Mouse (Mus musculus) MN1 (cell line): ENCODE data around the gene Mul1.
A peak's percentile ranks its signal among the peaks of the same experiment; 100 is the strongest.
"Not testable (repeated sequence)": the region's sequence is repeated elsewhere in the genome, so short reads cannot be mapped to it uniquely, and the experiment has no call there.

Experiments
- DNase-seq: peaks from one replicate; pipeline ENCODE4 v3.0.0-alpha.2; 2016; ENCODE audit warnings: low spot score

Mul1 gene

GRCm38 (mm10) chr4:138434347-138435316 is at the start of gene Mul1:
Gene Mul1 (plus strand): TSS chr4:138434671.
- peak; percentile 97 for DNase-seq

GRCm38 (mm10) chr4:138393703-138394102 is 40.8 kb upstream of the Mul1 start:
- no peak for DNase-seq

- no peak for DNase-seq
These were observed 39.1 kb upstream of the Mul1 start for GRCm38 (mm10) chr4:138395087-138395970.

- peak; percentile 88 for DNase-seq
These were observed 38.4 kb upstream of the Mul1 start, which contains the start of gene Fam43b for GRCm38 (mm10) chr4:138395971-138396645. Gene Fam43b (minus strand): TSS chr4:138396528.

DNA sequence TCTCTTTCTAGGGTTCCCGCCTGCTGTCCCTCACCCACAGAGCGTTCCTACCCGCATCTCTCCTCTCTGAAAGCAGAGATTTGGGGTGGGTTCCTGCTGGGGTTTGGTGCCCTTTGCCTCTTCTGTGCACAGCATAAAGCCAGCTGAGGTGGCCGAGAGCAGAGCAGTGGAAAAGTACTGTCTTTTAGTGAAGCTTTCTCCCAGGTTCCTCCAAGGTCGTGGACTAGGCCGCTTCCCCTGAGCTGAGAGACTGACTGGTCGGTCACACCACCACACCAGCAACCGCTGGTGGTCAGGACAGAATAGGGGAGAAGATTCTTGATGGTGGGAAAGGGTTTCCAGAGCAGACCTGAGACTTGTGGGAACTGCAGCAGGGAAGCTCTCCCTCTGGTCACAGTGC is 37.8 kb upstream of the Mul1 start:
- peak; percentile 53 for DNase-seq

GRCm38 (mm10) chr4:138404806-138405205 is 29.7 kb upstream of the Mul1 start:
- peak; percentile 41 for DNase-seq

- no peak for DNase-seq
These were observed 26.8 kb upstream of the Mul1 start for GRCm38 (mm10) chr4:138407479-138408194.

- no peak for DNase-seq
These were observed 23.5 kb upstream of the Mul1 start for GRCm38 (mm10) chr4:138411011-138411410.

GRCm38 (mm10) chr4:138411504-138412121 is 22.9 kb upstream of the Mul1 start:
- no peak for DNase-seq

- DNase-seq = peak; percentile 36
These were observed 19.7 kb upstream of the Mul1 start for GRCm38 (mm10) chr4:138414725-138415124.

DNA sequence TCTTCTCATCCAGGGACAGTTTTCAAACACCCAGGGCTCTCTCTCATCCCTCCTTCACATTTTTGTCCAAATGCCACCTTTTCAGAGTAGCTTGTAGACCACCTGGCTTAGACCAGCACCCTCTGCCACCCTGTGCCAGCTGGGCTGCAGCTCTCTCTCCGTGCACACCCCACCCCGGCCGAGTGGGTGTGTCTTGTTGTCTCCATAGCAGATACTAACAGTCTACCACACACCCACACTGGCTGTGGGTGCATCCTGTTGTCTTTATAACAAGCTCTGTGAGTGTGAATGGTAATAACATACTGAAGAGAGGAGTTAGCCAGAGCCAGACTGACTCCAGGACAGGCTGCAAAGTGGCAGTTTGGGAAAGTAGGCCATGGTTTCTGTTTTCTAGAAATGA is 18.5 kb upstream of the Mul1 start:
- peak; percentile 60 for DNase-seq

DNA sequence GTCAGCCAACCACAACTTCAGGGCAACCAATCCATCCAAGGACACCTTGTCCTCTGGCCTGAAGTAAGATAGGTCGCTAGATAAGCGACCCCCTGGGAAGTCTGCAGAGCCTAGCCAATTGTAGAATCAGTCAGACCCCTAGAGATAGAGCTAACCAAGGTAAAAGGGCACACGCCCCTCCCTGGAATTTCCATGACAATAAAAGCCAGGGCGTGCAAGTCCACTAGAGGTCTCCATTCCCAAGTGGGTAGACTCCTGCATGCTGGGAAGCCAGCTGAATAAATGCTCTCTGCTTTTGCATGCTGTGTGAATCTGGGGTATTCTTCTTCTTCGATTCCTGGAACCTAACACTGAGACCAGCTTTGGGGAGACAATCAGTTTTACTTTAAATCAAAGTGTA is 18.1 kb upstream of the Mul1 start:
- DNase-seq = peak; percentile 43

DNA sequence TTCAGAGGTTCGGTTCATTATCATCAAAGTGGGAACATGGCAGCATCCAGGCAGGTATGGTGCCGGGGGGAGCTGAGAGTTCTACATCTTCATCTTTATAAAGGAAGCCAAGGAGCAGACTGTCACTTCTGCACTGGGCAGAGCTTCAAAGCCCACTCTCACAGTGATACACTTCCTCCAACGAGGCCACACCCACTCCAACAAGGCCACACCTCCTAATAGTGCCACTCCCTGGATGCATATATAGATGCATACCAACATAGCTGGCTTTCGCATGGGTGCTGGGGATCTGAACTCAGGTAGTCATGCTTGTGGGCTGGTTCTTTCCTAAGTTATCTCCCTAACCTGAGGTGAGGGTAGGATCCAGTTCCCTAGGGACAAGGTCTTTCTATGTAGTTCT is 16.6 kb upstream of the Mul1 start:
- DNase-seq = no peak

- no peak for DNase-seq
These were observed 16.0 kb upstream of the Mul1 start for GRCm38 (mm10) chr4:138418340-138418957.

GRCm38 (mm10) chr4:138425028-138425427 is 9.4 kb upstream of the Mul1 start:
- no peak for DNase-seq

DNA sequence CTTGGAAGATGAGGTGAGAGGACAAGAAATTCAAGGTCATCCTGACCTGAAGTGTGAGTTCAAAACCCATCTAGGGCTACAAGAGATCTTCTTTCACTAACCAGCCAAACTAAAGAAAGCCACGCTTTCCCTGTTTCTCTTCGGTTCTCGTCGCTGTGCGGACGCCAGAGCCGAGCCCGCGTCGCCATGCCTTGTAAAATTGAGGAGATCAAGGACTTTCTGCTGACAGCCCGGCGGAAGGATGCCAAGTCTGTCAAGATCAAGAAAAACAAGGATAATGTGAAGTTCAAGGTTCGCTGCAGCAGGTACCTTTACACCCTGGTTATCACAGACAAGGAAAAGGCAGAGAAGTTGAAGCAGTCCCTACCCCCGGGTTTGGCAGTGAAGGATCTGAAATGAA is 8.9 kb upstream of the Mul1 start:
- not testable (repeated sequence) for DNase-seq

GRCm38 (mm10) chr4:138426778-138427705 is 7.4 kb upstream of the Mul1 start:
- peak; percentile 95 for DNase-seq

GRCm38 (mm10) chr4:138429778-138430177 is 4.7 kb upstream of the Mul1 start:
- DNase-seq = no peak

DNA sequence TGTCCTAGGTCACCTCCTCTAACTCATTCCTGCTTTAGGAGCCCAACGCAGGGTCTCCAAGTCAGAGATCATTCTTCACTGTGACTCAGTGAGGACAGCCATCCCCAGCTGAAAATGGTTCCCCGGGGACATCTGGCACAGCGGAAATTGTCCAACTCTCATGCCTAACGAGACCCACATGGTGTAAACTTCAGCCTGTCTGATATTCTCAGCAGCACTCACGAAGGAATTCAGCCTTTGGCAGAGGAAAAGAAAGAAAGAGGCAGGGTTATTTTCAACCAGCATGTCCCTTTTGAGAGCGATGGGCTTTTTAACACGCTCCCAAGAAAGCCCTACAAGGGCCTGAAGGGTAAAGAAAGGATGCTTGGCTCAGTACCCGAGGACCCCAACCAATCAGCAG is 3.1 kb upstream of the Mul1 start:
- no peak for DNase-seq
